Mouse (Mus musculus) embryonic facial prominence, embryonic 15.5 days (tissue): Measurements from ENCODE around the gene Serpina3n. TPM values are rescaled to one million over a fixed set of nuclear protein-coding genes. Genes with fewer than 3 reads are reported as not detected.
A peak's percentile ranks its signal among the peaks of the same experiment; 100 is the strongest.
"Not testable (repeated sequence)": the region's sequence is repeated elsewhere in the genome, so short reads cannot be mapped to it uniquely, and the experiment has no call there.

Source experiments
- ATAC-seq: fragments of 200-750 bp; cut with Nextera tagmentation; 2 replicates; pipeline ENCODE4 v1.8.0; 2017; ENCODE audit warnings: low read depth, moderate TSS enrichment; ENCODE audit not compliant: insufficient number of reproducible peaks, low FRiP score, low TSS enrichment
- H3K27ac ChIP-seq: fragments of 300-500 bp; sonication (generic); replicated peaks from 2 replicates; pipeline ENCODE4 v1.5.1; 2015; ENCODE audit warnings: mild to moderate bottlenecking, inconsistent platforms
- H3K27me3 ChIP-seq: fragments of 300-500 bp; sonication (generic); 2 replicates; pipeline ENCODE4 v1.6.1; 2015; ENCODE audit warnings: inconsistent platforms
- H3K36me3 ChIP-seq: fragments of 300-500 bp; sonication (generic); 2 replicates; pipeline ENCODE4 v1.6.1; 2015; ENCODE audit warnings: mild to moderate bottlenecking, inconsistent platforms
- H3K4me1 ChIP-seq: fragments of 300-500 bp; sonication (generic); 2 replicates; pipeline ENCODE4 v1.6.1; 2015; ENCODE audit warnings: inconsistent platforms
- H3K4me2 ChIP-seq: fragments of 300-500 bp; sonication (generic); replicated peaks from 2 replicates; pipeline ENCODE4 v1.6.1; 2015; ENCODE audit warnings: mild to moderate bottlenecking, inconsistent platforms
- H3K4me3 ChIP-seq: fragments of 300-500 bp; sonication (generic); replicated peaks from 2 replicates; pipeline ENCODE4 v1.5.1; 2015; ENCODE audit warnings: mild to moderate bottlenecking, inconsistent platforms
- H3K9ac ChIP-seq: fragments of 300-500 bp; sonication (generic); 2 replicates; pipeline ENCODE4 v1.6.1; 2015; ENCODE audit warnings: inconsistent platforms
- H3K9me3 ChIP-seq: fragments of 300-500 bp; sonication (generic); replicated peaks from 2 replicates; pipeline ENCODE4 v1.6.1; 2016; ENCODE audit warnings: inconsistent platforms
- WGBS: fragments of 180-500 bp; shearing (Covaris S2); methylation state at CpG from one replicate; pipeline ENCODE4 v1.1.7; 2015; 5-methylcytosine and 5-hydroxymethylcytosine counted together
- polyA plus RNA-seq: library from polyadenylated mRNA; unstranded; fragments of >200 nt; fragmentation: Nextera tagmentation; extraction: Ambion mirVana; gene quantifications from 2 replicates; pipeline ENCODE4 v1.2.1, GENCODE M21; 2015

Serpina3n gene
- polyA plus RNA-seq, 1 experiment from 2014 or later: 1.3 TPM

GRCm38 (mm10) chr12:104433951-104434735, 27.6 kb downstream of the Serpina3n start:
- H3K36me3 ChIP-seq: no peaks in the 10 kb centered on the region
- no peak for ATAC-seq
- no peaks in the 10 kb centered on the region for H3K9me3 ChIP-seq
- WGBS: 74% methylated on average over 20 of the region's 20 CpGs
- no peak overlapping the region for H3K27ac ChIP-seq
- H3K4me3 ChIP-seq: no peak overlapping the region
- H3K27me3 ChIP-seq: peaks cover 5% of the 10 kb centered on the region
- H3K4me1 ChIP-seq: no peaks in the 10 kb centered on the region; the same call in 1 of the 2 replicates
- no peak overlapping the region for H3K9ac ChIP-seq
- no peak overlapping the region for H3K4me2 ChIP-seq

- Histone ChIP-seq H3K4me2 (no peak overlapping the region), H3K9ac (no peak overlapping the region), H3K27ac (no peak overlapping the region), H3K4me3 (no peak overlapping the region), H3K36me3 (no peaks in the 10 kb centered on the region), H3K4me1 (peaks cover 7% of the 10 kb centered on the region), H3K9me3 (no peaks in the 10 kb centered on the region), H3K27me3 (peaks cover 9% of the 10 kb centered on the region)
- WGBS: 10% methylated on average over 22 of the region's 22 CpGs
- ATAC-seq: no peak
Measured at GRCm38 (mm10) chr12:104440087-104440760, 33.7 kb downstream of the Serpina3n start.

DNA sequence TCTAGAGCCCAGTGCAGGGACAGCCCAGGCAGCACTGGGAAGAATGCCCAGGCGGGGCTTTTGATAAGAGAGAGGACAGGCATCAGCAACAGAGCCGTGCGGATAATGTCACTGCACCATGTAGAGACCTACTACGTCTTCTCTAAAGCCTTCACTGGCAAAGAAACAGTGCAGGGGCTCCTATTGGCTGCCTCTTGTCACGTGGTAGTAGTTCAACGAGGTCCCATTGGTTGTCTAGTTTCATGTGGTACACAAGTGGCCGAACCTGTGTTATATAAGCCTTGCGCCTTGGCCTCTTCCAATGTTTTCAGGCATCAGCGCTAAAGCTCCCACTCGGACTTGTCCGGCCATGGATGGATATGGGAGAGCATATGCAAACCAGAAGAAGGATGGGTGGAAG, 37.2 kb downstream of the Serpina3n start:
- Histone ChIP-seq H3K27ac (no peak overlapping the region), H3K4me1 (peaks cover 11% of the 10 kb centered on the region), H3K4me2 (no peak overlapping the region), H3K4me3 (no peak overlapping the region), H3K9ac (no peak overlapping the region), H3K36me3 (no peaks in the 10 kb centered on the region), H3K27me3 (peaks cover 7% of the 10 kb centered on the region), H3K9me3 (no peaks in the 10 kb centered on the region)
- WGBS: 90% methylated on average over 11 of the region's 11 CpGs
- no peak for ATAC-seq

DNA sequence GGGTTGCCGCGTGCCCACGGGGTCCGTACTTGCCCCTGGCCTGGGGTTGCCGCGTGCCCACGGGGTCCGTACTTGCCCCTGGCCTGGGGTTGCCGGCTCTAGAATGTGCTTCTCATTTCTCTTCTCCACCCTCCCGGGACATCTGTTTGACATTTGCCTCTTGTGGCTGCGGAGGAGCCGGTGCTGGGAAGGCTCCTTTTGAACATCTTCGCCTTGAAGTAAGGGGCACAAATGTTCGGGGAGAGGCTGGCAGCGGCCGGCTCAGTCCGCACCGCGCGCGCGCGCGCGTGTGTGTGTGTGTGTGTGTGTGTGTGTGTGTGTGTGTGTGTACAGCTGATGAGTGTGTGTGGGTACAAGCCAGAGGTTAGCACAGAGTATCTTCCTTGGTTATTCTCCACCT, 40.5 kb downstream of the Serpina3n start:
- not testable (repeated sequence) for ATAC-seq, H3K4me3 ChIP-seq, H3K36me3 ChIP-seq, H3K27ac ChIP-seq, H3K9ac ChIP-seq, H3K27me3 ChIP-seq, H3K9me3 ChIP-seq
- 51% methylated on average over 25 of the region's 25 CpGs for WGBS
- Histone ChIP-seq H3K4me1 (peaks cover 13% of the 10 kb centered on the region), H3K4me2 (peak overlapping the region; percentile 33)

- 0 out of 2 replicates have a peak, but pooled peaks cover 4% of the 10 kb centered on the region for H3K27me3 ChIP-seq
- H3K9ac ChIP-seq: no peak overlapping the region
- no peak overlapping the region for H3K4me2 ChIP-seq
- peaks cover 13% of the 10 kb centered on the region for H3K4me1 ChIP-seq
- H3K27ac ChIP-seq: no peak overlapping the region
- H3K36me3 ChIP-seq: no peaks in the 10 kb centered on the region
- H3K4me3 ChIP-seq: no peak overlapping the region
- WGBS: 36% methylated on average over 13 of the region's 13 CpGs
- no peak for ATAC-seq
- H3K9me3 ChIP-seq: no peaks in the 10 kb centered on the region
Measured at GRCm38 (mm10) chr12:104448099-104448498, 41.6 kb downstream of the Serpina3n start.

DNA sequence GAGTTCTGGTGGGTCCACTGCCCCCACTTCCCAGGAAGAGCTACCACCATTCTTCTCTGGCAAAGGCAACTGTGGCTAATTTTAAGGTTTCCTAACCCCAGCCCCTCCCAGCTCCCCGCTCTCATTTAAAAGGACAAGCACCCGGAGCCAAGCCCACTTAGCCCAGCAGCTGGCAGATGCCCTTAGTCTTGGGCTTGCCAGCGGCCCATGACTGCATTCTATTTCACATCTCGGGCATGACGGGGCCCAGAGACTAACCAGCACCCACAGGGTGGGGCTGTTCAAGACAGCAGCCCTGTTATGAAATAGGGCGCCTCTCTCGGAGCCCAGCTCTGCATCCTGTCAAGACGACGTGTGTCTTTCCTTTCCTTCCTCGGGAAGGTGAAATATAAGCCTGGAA, 43.7 kb downstream of the Serpina3n start:
- H3K27ac ChIP-seq: no peak overlapping the region
- peak; percentile 75 for ATAC-seq
- 43% methylated on average over 10 of the region's 10 CpGs for WGBS

GRCm38 (mm10) chr12:104453002-104453401, 46.5 kb downstream of the Serpina3n start:
- H3K27me3 ChIP-seq: 0 out of 2 replicates have a peak, but pooled peaks cover 4% of the 10 kb centered on the region
- 48% methylated on average over 1 of the region's 1 CpGs for WGBS
- H3K27ac ChIP-seq: no peak overlapping the region

More for the DNA sequence above, 43.7 kb downstream of the Serpina3n start:
- Histone ChIP-seq H3K36me3 (no peaks in the 10 kb centered on the region), H3K4me3 (no peak overlapping the region), H3K9me3 (no peaks in the 10 kb centered on the region), H3K27me3 (0 out of 2 replicates have a peak, but pooled peaks cover 4% of the 10 kb centered on the region), H3K4me1 (peaks cover 13% of the 10 kb centered on the region), H3K4me2 (no peak overlapping the region), H3K9ac (no peak overlapping the region)

DNA sequence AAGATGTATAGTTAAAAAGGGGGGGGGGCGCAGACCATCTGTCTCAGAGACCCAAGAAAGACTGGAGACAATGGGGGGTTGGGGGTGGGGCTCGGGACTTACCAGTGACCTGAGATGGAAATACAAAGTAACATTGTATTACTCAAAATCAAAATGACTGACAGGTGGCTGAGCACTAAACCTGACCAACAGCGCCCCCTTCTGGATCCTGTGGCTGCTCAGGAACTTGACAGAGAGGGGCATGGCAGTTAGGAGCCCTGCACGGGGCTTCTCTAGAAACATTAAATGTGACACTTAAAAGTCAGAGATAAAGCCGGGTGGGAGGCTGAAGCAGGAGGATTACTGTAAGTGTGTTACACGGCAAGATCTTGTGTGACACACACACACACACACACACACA, 52.8 kb downstream of the Serpina3n start:
- H3K27ac ChIP-seq: no peak overlapping the region
- WGBS: 64% methylated on average over 6 of the region's 6 CpGs
- ATAC-seq: no peak

More at GRCm38 (mm10) chr12:104453002-104453401, 46.5 kb downstream of the Serpina3n start:
- Histone ChIP-seq H3K9me3 (no peaks in the 10 kb centered on the region), H3K36me3 (no peaks in the 10 kb centered on the region), H3K4me1 (peaks cover 8% of the 10 kb centered on the region), H3K4me3 (no peak overlapping the region), H3K4me2 (no peak overlapping the region), H3K9ac (no peak overlapping the region)
- ATAC-seq: no peak

DNA sequence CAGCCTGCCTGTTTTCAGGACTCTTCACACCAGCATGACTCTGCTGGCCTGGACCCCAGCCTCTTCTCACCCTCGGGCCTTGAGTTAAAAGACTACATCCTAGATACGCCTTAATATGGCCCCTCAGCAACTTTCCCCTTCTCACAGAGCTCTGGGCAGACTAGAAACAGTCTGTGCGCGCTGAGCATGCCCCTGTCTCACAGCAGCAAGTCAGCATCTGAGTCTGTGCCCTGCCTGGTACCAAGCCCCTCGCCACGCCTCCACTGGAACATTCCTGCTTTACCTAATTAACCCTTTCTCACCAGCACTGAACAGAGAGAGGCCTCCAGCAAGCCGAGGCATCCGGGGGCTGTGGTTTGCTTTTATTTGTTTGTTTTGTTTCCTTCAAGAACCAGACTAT, 54.8 kb downstream of the Serpina3n start:
- Histone ChIP-seq H3K27me3 (no peaks in the 10 kb centered on the region), H3K4me3 (no peak overlapping the region), H3K9ac (no peak overlapping the region), H3K27ac (no peak overlapping the region), H3K9me3 (no peaks in the 10 kb centered on the region), H3K36me3 (no peaks in the 10 kb centered on the region), H3K4me1 (no peaks in the 10 kb centered on the region), H3K4me2 (no peak overlapping the region)
- 22% methylated on average over 8 of the region's 8 CpGs for WGBS
- ATAC-seq: no peak

More for the DNA sequence above, 52.8 kb downstream of the Serpina3n start:
- no peak overlapping the region for H3K4me3 ChIP-seq
- H3K27me3 ChIP-seq: no peaks in the 10 kb centered on the region
- no peaks in the 10 kb centered on the region for H3K4me1 ChIP-seq
- H3K9ac ChIP-seq: no peak overlapping the region
- no peaks in the 10 kb centered on the region for H3K9me3 ChIP-seq
- H3K36me3 ChIP-seq: no peaks in the 10 kb centered on the region
- H3K4me2 ChIP-seq: no peak overlapping the region
